Mouse (Mus musculus): ENCODE results near the gene Napsa. TPM values are rescaled to one million over a fixed set of nuclear protein-coding genes. Genes with fewer than 3 reads are reported as not detected.
A peak's percentile ranks its signal among the peaks of the same experiment; 100 is the strongest.

The Napsa gene
- polyA plus RNA-seq, 1 experiment from 2014 or later, result 832 TPM

DNA sequence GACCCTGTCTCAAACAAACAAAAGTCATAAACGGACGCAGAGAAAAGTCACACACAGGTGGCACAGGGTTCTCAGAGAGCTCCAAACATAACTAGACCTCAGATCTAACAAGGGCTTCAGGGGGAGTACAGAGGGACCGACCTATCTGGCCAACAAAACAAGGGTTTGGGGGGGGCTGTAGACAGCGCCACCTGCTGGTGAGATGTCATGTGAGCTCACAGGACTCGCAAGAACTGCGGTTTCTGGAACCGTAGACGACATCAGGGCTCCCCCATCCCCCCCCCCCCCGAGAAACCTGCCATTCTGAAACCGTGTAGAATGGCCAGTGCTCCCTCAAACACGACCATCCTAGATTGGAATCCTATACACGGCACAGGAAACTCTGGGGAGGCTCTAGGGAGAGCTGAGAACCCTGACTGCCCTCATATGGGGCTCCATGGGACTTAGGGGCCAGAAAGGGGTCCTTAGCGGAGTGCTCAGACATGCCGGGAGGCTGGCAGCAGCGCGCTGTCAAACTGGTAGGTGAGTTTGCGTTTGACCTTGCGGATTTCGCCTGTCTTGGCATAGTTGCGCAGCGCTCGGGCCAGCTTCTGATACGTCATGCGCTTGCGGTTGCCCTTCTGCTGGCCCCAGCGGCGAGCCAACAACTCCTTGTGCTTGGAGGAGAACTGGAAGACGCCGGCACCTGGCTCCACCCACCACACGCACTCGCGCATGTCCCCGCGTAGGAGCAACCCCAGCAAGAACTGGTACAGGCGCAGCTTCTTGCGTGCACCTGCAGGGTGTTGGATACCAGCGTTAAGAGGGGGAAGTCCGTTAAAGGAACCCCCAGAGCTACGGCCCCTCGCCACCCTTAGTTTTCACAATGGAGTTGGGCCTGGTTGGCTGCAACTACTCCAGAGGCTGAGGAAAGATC, 44.4 kb upstream of the Napsa start:
- DNase-seq (ENCODE audit: low spot score) (peak; percentile 90), ATAC-seq (peak; percentile 79)
- peak overlapping the region; percentile 31 for H3K4me3 ChIP-seq (ENCODE audit: low read depth, low read length)
- H3K27me3 ChIP-seq (replicated peaks; ENCODE audit: insufficient read depth, low read length), result 0 out of 2 replicates have a peak, but pooled peaks cover 4% of the 10 kb centered on the region
- 5% methylated on average over 40 of the region's 40 CpGs for WGBS
- TF ChIP-seq CTCF (IDR thresholded peaks at IDR 0.05), result peak; percentile 86
- TF ChIP-seq EP300 (IDR thresholded peaks at IDR 0.05), result no peak
- 0 out of 2 replicates have a peak overlapping the region, but pooled peaks have one; percentile 26 for H3K9ac ChIP-seq (replicated peaks; ENCODE audit: low read depth)
- H3K27ac ChIP-seq (ENCODE audit: low read length), result peak overlapping the region; percentile 81
- peak overlapping the region; percentile 66 for H3K4me2 ChIP-seq (replicated peaks; ENCODE audit: low read depth, low read length)
- no peaks in the 10 kb centered on the region for H3K4me1 ChIP-seq (ENCODE audit: insufficient read depth, low read depth, low read length)
- no peaks in the 10 kb centered on the region for H3K36me3 ChIP-seq (ENCODE audit: insufficient read depth, low read length)
- H3K9me3 ChIP-seq (ENCODE audit: low read length), result no peaks in the 10 kb centered on the region

DNA sequence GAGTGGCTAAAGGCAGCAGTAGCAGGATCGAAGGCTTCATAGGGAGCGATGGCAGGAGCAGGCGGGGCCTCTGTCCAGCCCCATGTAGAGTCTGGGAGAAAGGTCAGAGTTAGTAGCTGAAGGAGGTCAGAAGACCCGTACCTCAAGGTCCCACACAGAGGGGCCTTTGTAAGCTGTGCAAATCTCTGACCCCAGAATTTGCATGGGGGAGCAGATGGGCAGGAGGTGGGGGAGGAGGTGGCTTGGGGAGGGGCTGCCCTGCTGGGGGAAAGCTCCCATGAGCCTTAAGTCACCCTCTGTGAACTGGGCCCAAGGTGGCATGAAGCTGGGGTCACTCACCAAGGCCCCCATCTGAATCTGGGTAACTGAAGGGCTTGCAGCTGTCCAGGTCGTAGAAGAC, 42.7 kb upstream of the Napsa start:
- no peak for TF ChIP-seq CTCF (IDR thresholded peaks at IDR 0.05)
- TF ChIP-seq EP300 (IDR thresholded peaks at IDR 0.05), result no peak
- H3K4me1 ChIP-seq (ENCODE audit: insufficient read depth, low read depth, low read length), result no peaks in the 10 kb centered on the region
- DNase-seq (ENCODE audit: low spot score), result no peak
- 0 out of 2 replicates have a peak, but pooled peaks cover 3% of the 10 kb centered on the region for H3K27me3 ChIP-seq (replicated peaks; ENCODE audit: insufficient read depth, low read length)
- ATAC-seq, result no peak
- H3K4me2 ChIP-seq (replicated peaks; ENCODE audit: low read depth, low read length), result no peak overlapping the region
- H3K36me3 ChIP-seq (ENCODE audit: insufficient read depth, low read length), result no peaks in the 10 kb centered on the region
- 64% methylated on average over 5 of the region's 5 CpGs for WGBS
- H3K27ac ChIP-seq (ENCODE audit: low read length), result no peak overlapping the region
- no peak overlapping the region for H3K9ac ChIP-seq (replicated peaks; ENCODE audit: low read depth)
- H3K4me3 ChIP-seq (ENCODE audit: low read depth, low read length), result no peak overlapping the region
- H3K9me3 ChIP-seq (ENCODE audit: low read length), result no peaks in the 10 kb centered on the region

DNA sequence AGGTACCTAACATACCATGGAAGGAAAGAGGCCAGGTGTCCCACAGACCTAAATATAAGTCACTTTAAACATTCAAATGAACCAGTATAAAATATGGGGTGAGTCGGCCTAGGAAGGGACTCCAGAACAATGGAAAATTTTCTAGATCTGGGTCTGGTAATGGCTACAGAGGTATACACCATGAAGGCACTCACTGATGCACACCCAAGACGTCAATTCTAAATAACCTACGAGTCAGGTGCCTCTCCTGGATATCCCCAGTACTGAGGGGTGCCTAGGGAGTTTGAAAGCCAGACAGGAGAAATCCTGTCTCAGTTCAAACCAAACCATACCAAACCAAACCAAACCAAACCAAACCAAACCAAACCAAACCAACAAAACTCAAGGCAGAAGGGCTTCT, 41.7 kb upstream of the Napsa start:
- no peak overlapping the region for H3K4me2 ChIP-seq (replicated peaks; ENCODE audit: low read depth, low read length)
- ATAC-seq (no peak), DNase-seq (ENCODE audit: low spot score) (no peak)
- H3K36me3 ChIP-seq (ENCODE audit: insufficient read depth, low read length), result no peaks in the 10 kb centered on the region
- H3K9me3 ChIP-seq (ENCODE audit: low read length), result no peaks in the 10 kb centered on the region
- no peaks in the 10 kb centered on the region for H3K4me1 ChIP-seq (ENCODE audit: insufficient read depth, low read depth, low read length)
- no peak overlapping the region for H3K9ac ChIP-seq (replicated peaks; ENCODE audit: low read depth)
- no peak for TF ChIP-seq CTCF (IDR thresholded peaks at IDR 0.05)
- TF ChIP-seq EP300 (IDR thresholded peaks at IDR 0.05), result no peak
- no peak overlapping the region for H3K4me3 ChIP-seq (ENCODE audit: low read depth, low read length)
- no peak overlapping the region for H3K27ac ChIP-seq (ENCODE audit: low read length)
- 75% methylated on average over 3 of the region's 3 CpGs for WGBS
- no peaks in the 10 kb centered on the region for H3K27me3 ChIP-seq (replicated peaks; ENCODE audit: insufficient read depth, low read length)

DNA sequence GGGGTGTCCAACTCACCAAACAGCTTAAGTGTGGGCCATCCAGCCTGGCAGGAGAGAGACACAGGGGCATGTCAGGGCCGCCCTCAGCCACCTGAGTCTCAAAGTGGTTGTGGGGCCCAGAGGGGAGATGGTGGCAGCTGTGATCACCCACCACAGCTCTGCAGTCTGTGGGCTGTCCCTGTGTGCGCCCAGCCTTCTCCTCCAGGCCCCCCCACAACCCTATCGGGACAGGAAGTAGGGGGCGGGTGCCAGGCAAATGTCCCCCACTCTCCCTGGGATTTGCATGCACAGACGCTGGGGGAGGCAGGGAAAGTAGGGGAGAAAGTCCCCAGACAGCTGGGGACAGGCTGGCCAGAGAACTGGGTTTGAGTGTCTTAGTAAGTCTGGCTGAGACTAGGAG, 41.0 kb upstream of the Napsa start:
- WGBS, result 26% methylated on average over 5 of the region's 5 CpGs
- H3K4me2 ChIP-seq (replicated peaks; ENCODE audit: low read depth, low read length), result no peak overlapping the region
- H3K27ac ChIP-seq (ENCODE audit: low read length), result no peak overlapping the region
- H3K27me3 ChIP-seq (replicated peaks; ENCODE audit: insufficient read depth, low read length), result no peaks in the 10 kb centered on the region
- no peaks in the 10 kb centered on the region for H3K36me3 ChIP-seq (ENCODE audit: insufficient read depth, low read length)
- ATAC-seq (no peak), DNase-seq (ENCODE audit: low spot score) (no peak)
- no peak overlapping the region for H3K4me3 ChIP-seq (ENCODE audit: low read depth, low read length)
- no peak for TF ChIP-seq EP300 (IDR thresholded peaks at IDR 0.05)
- TF ChIP-seq CTCF (IDR thresholded peaks at IDR 0.05), result no peak
- no peaks in the 10 kb centered on the region for H3K4me1 ChIP-seq (ENCODE audit: insufficient read depth, low read depth, low read length)
- no peak overlapping the region for H3K9ac ChIP-seq (replicated peaks; ENCODE audit: low read depth)
- no peaks in the 10 kb centered on the region for H3K9me3 ChIP-seq (ENCODE audit: low read length)

DNA sequence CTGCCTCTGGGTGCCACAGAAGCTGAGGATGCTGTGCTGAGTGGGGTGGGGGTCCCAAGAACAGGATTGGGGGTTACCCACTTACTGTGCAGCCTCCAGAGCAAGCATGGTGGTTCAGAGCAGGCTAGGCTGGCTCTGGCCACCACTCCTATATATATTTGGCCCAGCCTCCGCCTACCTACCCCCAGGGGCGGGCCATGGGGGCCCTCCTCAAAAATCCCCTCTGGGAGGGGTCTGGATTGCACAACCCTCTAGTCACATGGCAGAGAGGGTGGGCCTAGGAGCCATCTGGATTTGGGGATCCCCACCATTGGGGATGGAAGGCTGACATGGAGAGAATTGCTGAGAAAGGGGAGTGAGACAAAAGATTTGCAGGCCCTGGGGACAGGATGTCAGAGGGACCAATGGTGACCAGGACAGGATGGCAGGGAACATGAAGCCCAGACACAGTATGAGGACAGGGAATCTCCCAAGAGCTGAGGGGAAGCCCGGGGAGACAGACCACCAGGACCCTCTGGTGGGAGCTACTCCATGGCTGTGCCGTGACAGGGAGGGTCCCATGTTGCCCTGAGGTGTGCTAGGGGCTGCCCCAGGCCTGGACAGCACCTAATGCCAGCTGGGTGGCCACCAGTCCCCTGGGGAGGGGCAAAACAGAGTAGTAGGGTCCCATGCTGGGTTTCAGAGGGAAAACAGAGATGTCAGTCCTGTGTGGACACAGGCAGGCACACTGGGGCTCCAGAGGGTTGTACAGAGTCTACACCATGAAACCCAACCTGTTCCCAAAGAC, 40.0 kb upstream of the Napsa start, which contains the start of gene Spib:
Gene Spib (minus strand): TSS at position 126 of the 787 bp plus-strand sequence.
- H3K4me1 ChIP-seq (ENCODE audit: insufficient read depth, low read depth, low read length), result no peaks in the 10 kb centered on the region
- TF ChIP-seq CTCF (IDR thresholded peaks at IDR 0.05), result no peak
- no peak for TF ChIP-seq EP300 (IDR thresholded peaks at IDR 0.05)
- 82% methylated on average over 4 of the region's 4 CpGs for WGBS

More for the DNA sequence above, 40.0 kb upstream of the Napsa start, which contains the start of gene Spib:
- DNase-seq (ENCODE audit: low spot score) (no peak), ATAC-seq (no peak)
- H3K9ac ChIP-seq (replicated peaks; ENCODE audit: low read depth), result no peak within 1 kb of the TSS
- no peaks in the 10 kb centered on the region for H3K9me3 ChIP-seq (ENCODE audit: low read length)
- no peaks in the 10 kb centered on the region for H3K36me3 ChIP-seq (ENCODE audit: insufficient read depth, low read length)
- no peaks in the 10 kb centered on the region for H3K27me3 ChIP-seq (replicated peaks; ENCODE audit: insufficient read depth, low read length)
- H3K4me3 ChIP-seq (ENCODE audit: low read depth, low read length), result no peak within 1 kb of the TSS
- no peak within 1 kb of the TSS for H3K4me2 ChIP-seq (replicated peaks; ENCODE audit: low read depth, low read length)
- H3K27ac ChIP-seq (ENCODE audit: low read length), result no peak within 1 kb of the TSS

All from lung, postnatal 0 days (tissue).